Mouse (Mus musculus) bone marrow, adult 2 months (tissue): ENCODE measurements around the gene Gas6.

Source experiments
- CTCF ChIP-seq: fragments of 200-500 bp; IDR thresholded peaks from 2 replicates; pipeline ENCODE4 v1.5.1; 2011; ENCODE audit warnings: low read length, control low read depth; ENCODE audit not compliant: control insufficient read depth, insufficient read depth
- POLR2A ChIP-seq: fragments of 200-500 bp; IDR thresholded peaks from 2 replicates; pipeline ENCODE4 v1.6.1; 2011; ENCODE audit warnings: low read depth, mild to moderate bottlenecking, control low read depth, low read length, borderline replicate concordance; ENCODE audit not compliant: control insufficient read depth

DNA sequence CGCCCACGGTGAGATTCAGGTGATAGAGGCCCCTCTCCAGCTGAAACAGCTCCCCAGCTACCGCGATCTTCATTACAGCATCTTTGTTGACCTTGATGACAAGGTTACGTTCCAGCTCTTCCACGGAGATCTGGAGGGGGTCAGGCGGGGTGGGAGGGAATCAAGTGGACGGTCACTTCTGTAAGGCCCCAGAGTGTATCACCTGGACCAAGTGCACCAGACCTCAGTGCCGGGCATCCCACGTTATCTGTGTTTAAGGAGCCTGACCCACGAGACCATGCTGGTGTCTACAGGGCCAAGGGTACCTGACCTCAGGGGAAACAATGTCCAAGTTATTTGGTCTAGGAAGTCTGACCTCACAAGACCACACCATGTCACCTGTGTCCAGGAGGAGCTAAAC is 22.8 kb downstream of the Gas6 start:
- TF ChIP-seq CTCF, result no peak
- TF ChIP-seq POLR2A, result no peak
